Mouse (Mus musculus) forebrain, embryonic 14.5 days (tissue): ENCODE measurements at regions not wholly inside any gene's neighbourhood (a gene's known extent, or its start where the extent isn't known, plus 50 kb on each side); places are given as distances from the start of the nearest gene placed in this dataset.

ENCODE experiments used
- ATAC-seq: fragments of 200-750 bp; cut with Nextera tagmentation; 2 replicates; pipeline ENCODE4 v1.8.0; 2017; ENCODE audit warnings: mild to moderate bottlenecking, moderate library complexity
- DNase-seq: peaks from one replicate; pipeline ENCODE4 v3.0.0-alpha.2; 2015; ENCODE audit warnings: low spot score
- H3K27ac ChIP-seq: fragments of 300-500 bp; sonication (generic); 2 replicates; pipeline ENCODE4 v1.5.1; 2014; ENCODE audit warnings: low read depth, mild to moderate bottlenecking, control low read depth, low read length, moderate library complexity
- H3K27me3 ChIP-seq: fragments of 300-500 bp; sonication (generic); replicated peaks from 2 replicates; pipeline ENCODE4 v1.6.1; 2014; ENCODE audit warnings: low read length, control low read depth, mixed read lengths; ENCODE audit not compliant: control insufficient read depth, insufficient read depth
- H3K36me3 ChIP-seq: fragments of 300-500 bp; sonication (generic); 2 replicates; pipeline ENCODE4 v1.6.1; 2014; ENCODE audit warnings: low read length, control low read depth; ENCODE audit not compliant: control insufficient read depth, insufficient read depth
- H3K4me1 ChIP-seq: fragments of 300-500 bp; sonication (generic); 2 replicates; pipeline ENCODE4 v1.6.1; 2014; ENCODE audit warnings: antibody characterized with exemption, low read length, control low read depth; ENCODE audit not compliant: control insufficient read depth, insufficient read depth
- H3K4me2 ChIP-seq: fragments of 300-500 bp; sonication (generic); 2 replicates; pipeline ENCODE4 v1.6.1; 2014; ENCODE audit warnings: mild to moderate bottlenecking, control low read depth, low read length
- H3K4me3 ChIP-seq: fragments of 300-500 bp; sonication (generic); 2 replicates; pipeline ENCODE4 v1.5.1; 2014; ENCODE audit warnings: low read depth, low read length, control low read depth
- H3K9ac ChIP-seq: fragments of 300-500 bp; sonication (generic); 2 replicates; pipeline ENCODE4 v1.6.1; 2014; ENCODE audit warnings: mild to moderate bottlenecking, low read length, control low read depth, moderate library complexity
- H3K9me3 ChIP-seq: fragments of 300-500 bp; sonication (generic); replicated peaks from 2 replicates; pipeline ENCODE4 v1.6.1; 2016; ENCODE audit warnings: low read length, control low read depth, mixed read lengths; ENCODE audit not compliant: control insufficient read depth
- WGBS: fragments of 180-500 bp; shearing (Covaris S2); extraction: QIAGEN DNeasy Blood & Tissue Kit; methylation state at CpG from one replicate; pipeline ENCODE4 v1.1.7; 2014; 5-methylcytosine and 5-hydroxymethylcytosine counted together

GRCm38 (mm10) chr12:57918211-57918610 lies 293.4 kb upstream of the Sstr1 start:
- Histone ChIP-seq H3K27ac (no peak overlapping the region), H3K36me3 (no peaks in the 10 kb centered on the region), H3K27me3 (no peaks in the 10 kb centered on the region), H3K4me3 (no peak overlapping the region), H3K9me3 (no peaks in the 10 kb centered on the region), H3K9ac (no peak overlapping the region), H3K4me1 (no peaks in the 10 kb centered on the region), H3K4me2 (no peak overlapping the region)
- DNase-seq (no peak), ATAC-seq (no peak)
- WGBS: 88% methylated on average over 4 of the region's 4 CpGs

- no peak overlapping the region for H3K9ac ChIP-seq
- 92% methylated on average over 1 of the region's 1 CpGs for WGBS
- H3K9me3 ChIP-seq: no peaks in the 10 kb centered on the region
- H3K27me3 ChIP-seq: no peaks in the 10 kb centered on the region
- no peak overlapping the region for H3K4me2 ChIP-seq
- DNase-seq (no peak), ATAC-seq (no peak)
- H3K4me1 ChIP-seq: no peaks in the 10 kb centered on the region
- no peaks in the 10 kb centered on the region for H3K36me3 ChIP-seq
- no peak overlapping the region for H3K4me3 ChIP-seq
- H3K27ac ChIP-seq: no peak overlapping the region
These were observed 289.5 kb upstream of the Sstr1 start for GRCm38 (mm10) chr12:57922031-57922430.

GRCm38 (mm10) chr12:57924422-57924821 lies 287.1 kb upstream of the Sstr1 start:
- no peaks in the 10 kb centered on the region for H3K36me3 ChIP-seq
- WGBS: 80% methylated on average over 2 of the region's 2 CpGs
- DNase-seq (no peak), ATAC-seq (no peak)
- H3K4me1 ChIP-seq: no peaks in the 10 kb centered on the region
- H3K4me3 ChIP-seq: no peak overlapping the region
- no peak overlapping the region for H3K9ac ChIP-seq
- H3K9me3 ChIP-seq: no peaks in the 10 kb centered on the region
- H3K27ac ChIP-seq: no peak overlapping the region
- H3K27me3 ChIP-seq: no peaks in the 10 kb centered on the region
- H3K4me2 ChIP-seq: no peak overlapping the region

GRCm38 (mm10) chr12:57926886-57927285 lies 284.7 kb upstream of the Sstr1 start:
- no peak overlapping the region for H3K27ac ChIP-seq
- H3K4me2 ChIP-seq: no peak overlapping the region
- H3K4me1 ChIP-seq: no peaks in the 10 kb centered on the region
- no peak overlapping the region for H3K4me3 ChIP-seq
- DNase-seq: no peak
- no peaks in the 10 kb centered on the region for H3K36me3 ChIP-seq
- WGBS: 89% methylated on average over 1 of the region's 1 CpGs
- H3K9ac ChIP-seq: no peak overlapping the region
- no peaks in the 10 kb centered on the region for H3K9me3 ChIP-seq
- H3K27me3 ChIP-seq: no peaks in the 10 kb centered on the region
- no peak for ATAC-seq

- DNase-seq: no peak
- Histone ChIP-seq H3K27me3 (no peaks in the 10 kb centered on the region), H3K9ac (no peak overlapping the region), H3K4me3 (no peak overlapping the region), H3K9me3 (no peaks in the 10 kb centered on the region), H3K4me2 (no peak overlapping the region), H3K4me1 (no peaks in the 10 kb centered on the region), H3K27ac (no peak overlapping the region), H3K36me3 (no peaks in the 10 kb centered on the region)
- WGBS: 91% methylated on average over 5 of the region's 5 CpGs
- no peak for ATAC-seq
These were observed 283.5 kb upstream of the Sstr1 start for GRCm38 (mm10) chr12:57928030-57928429.

GRCm38 (mm10) chr12:57931856-57932255 lies 279.7 kb upstream of the Sstr1 start:
- Histone ChIP-seq H3K27me3 (no peaks in the 10 kb centered on the region), H3K4me3 (no peak overlapping the region), H3K9ac (no peak overlapping the region), H3K4me1 (no peaks in the 10 kb centered on the region), H3K4me2 (no peak overlapping the region), H3K36me3 (no peaks in the 10 kb centered on the region), H3K27ac (no peak overlapping the region), H3K9me3 (no peaks in the 10 kb centered on the region)
- ATAC-seq: no peak
- DNase-seq: no peak

GRCm38 (mm10) chr12:57949886-57950285 lies 261.7 kb upstream of the Sstr1 start:
- ATAC-seq: peak; percentile 85
- no peak overlapping the region for H3K27ac ChIP-seq
- H3K4me2 ChIP-seq: no peak overlapping the region
- peak; percentile 67 for DNase-seq
- H3K36me3 ChIP-seq: no peaks in the 10 kb centered on the region
- no peaks in the 10 kb centered on the region for H3K9me3 ChIP-seq
- no peaks in the 10 kb centered on the region for H3K4me1 ChIP-seq
- no peak overlapping the region for H3K4me3 ChIP-seq
- no peaks in the 10 kb centered on the region for H3K27me3 ChIP-seq
- H3K9ac ChIP-seq: no peak overlapping the region
- 43% methylated on average over 5 of the region's 5 CpGs for WGBS

GRCm38 (mm10) chr12:57958527-57958926 lies 253.0 kb upstream of the Sstr1 start:
- ATAC-seq (no peak), DNase-seq (no peak)
- H3K9me3 ChIP-seq: no peaks in the 10 kb centered on the region
- H3K27me3 ChIP-seq: no peaks in the 10 kb centered on the region
- no peak overlapping the region for H3K4me3 ChIP-seq
- H3K27ac ChIP-seq: no peak overlapping the region
- WGBS: 94% methylated on average over 2 of the region's 2 CpGs
- no peak overlapping the region for H3K4me2 ChIP-seq
- no peaks in the 10 kb centered on the region for H3K36me3 ChIP-seq
- no peaks in the 10 kb centered on the region for H3K4me1 ChIP-seq
- H3K9ac ChIP-seq: no peak overlapping the region

- no peak overlapping the region for H3K9ac ChIP-seq
- no peaks in the 10 kb centered on the region for H3K4me1 ChIP-seq
- no peak overlapping the region for H3K4me2 ChIP-seq
- no peaks in the 10 kb centered on the region for H3K9me3 ChIP-seq
- no peak for DNase-seq
- H3K4me3 ChIP-seq: no peak overlapping the region
- H3K27me3 ChIP-seq: no peaks in the 10 kb centered on the region
- no peak overlapping the region for H3K27ac ChIP-seq
- ATAC-seq: no peak
- WGBS: 73% methylated on average over 6 of the region's 6 CpGs
- H3K36me3 ChIP-seq: no peaks in the 10 kb centered on the region
These were observed 251.4 kb upstream of the Sstr1 start for GRCm38 (mm10) chr12:57960171-57960570.

GRCm38 (mm10) chr12:57969168-57969567 lies 242.4 kb upstream of the Sstr1 start:
- Histone ChIP-seq H3K36me3 (no peaks in the 10 kb centered on the region), H3K27ac (no peak overlapping the region), H3K4me2 (no peak overlapping the region), H3K4me3 (no peak overlapping the region), H3K27me3 (no peaks in the 10 kb centered on the region), H3K9ac (no peak overlapping the region), H3K4me1 (no peaks in the 10 kb centered on the region), H3K9me3 (no peaks in the 10 kb centered on the region)
- no peak for DNase-seq
- no peak for ATAC-seq
- WGBS: 74% methylated on average over 3 of the region's 3 CpGs
